Mouse (Mus musculus) CH12.LX (cell line): Measurements from ENCODE around the gene Aqp5. TPM values are rescaled to one million over a fixed set of nuclear protein-coding genes. Genes with fewer than 3 reads are reported as not detected.

ENCODE experiments used
- DNase-seq: peaks from one replicate; pipeline ENCODE4 v3.0.0-alpha.2; 2013; ENCODE audit errors: extremely low read depth
- H3K27ac ChIP-seq: 2 replicates; pipeline ENCODE4 v1.5.1; 2012; ENCODE audit warnings: low read depth, mild to moderate bottlenecking, control low read depth, moderate library complexity; ENCODE audit not compliant: insufficient read depth
- H3K27me3 ChIP-seq: replicated peaks from 2 replicates; pipeline ENCODE3; 2012; ENCODE audit warnings: inconsistent platforms
- H3K36me3 ChIP-seq, 2 experiments: replicated peaks in 1 of 2; 2 replicates each; pipeline versions ENCODE3 to v1.6.1; 2012; ENCODE audit warnings: inconsistent platforms in 1 of 2, low read length in 1 of 2, mild to moderate bottlenecking in 1 of 2, mixed read lengths in 1 of 2, moderate library complexity in 1 of 2; ENCODE audit not compliant: control insufficient read depth in 1 of 2, insufficient read depth in 1 of 2
- H3K4me1 ChIP-seq, 2 experiments: 2 replicates each; pipeline ENCODE4 v1.6.1; 2012; ENCODE audit warnings: inconsistent platforms in 1 of 2, moderate library complexity in 1 of 2; ENCODE audit not compliant: insufficient read depth in 2 of 2, control insufficient read depth in 1 of 2
- H3K4me2 ChIP-seq: 2 replicates; pipeline ENCODE4 v1.6.1; 2012; ENCODE audit warnings: low read depth, mild to moderate bottlenecking, control low read depth; ENCODE audit not compliant: poor library complexity, insufficient read depth, severe bottlenecking
- H3K4me3 ChIP-seq, 3 experiments: fragments of 150-350 bp in 1 of 3; sonication (generic) in 1 of 3; replicated peaks in 1 of 3; 2 replicates each; pipeline versions ENCODE3 to v1.5.1; 2011 to 2012; ENCODE audit warnings: low read depth in 2 of 3, low read length in 2 of 3, mild to moderate bottlenecking in 2 of 3, moderate library complexity in 2 of 3, control low read depth in 1 of 3, improper control_type of control experiment in 1 of 3, inconsistent platforms in 1 of 3, mixed read lengths in 1 of 3; ENCODE audit not compliant: poor library complexity in 1 of 3
- H3K79me2 ChIP-seq: replicated peaks from 2 replicates; pipeline ENCODE4 v1.6.1; 2012; ENCODE audit warnings: mild to moderate bottlenecking, moderate library complexity; ENCODE audit not compliant: control insufficient read depth, poor library complexity, insufficient read depth, severe bottlenecking; ENCODE audit errors: extremely low read depth
- H3K9ac ChIP-seq: 2 replicates; pipeline ENCODE4 v1.6.1; 2012; ENCODE audit warnings: low read depth, mild to moderate bottlenecking, control low read depth, moderate library complexity; ENCODE audit not compliant: insufficient read depth
- H3K9me3 ChIP-seq: replicated peaks from 2 replicates; pipeline ENCODE3; 2012; ENCODE audit warnings: low read length, inconsistent platforms, mixed read lengths
- BHLHE40 ChIP-seq: IDR thresholded peaks from 2 replicates; pipeline ENCODE4 v1.6.1; 2011; ENCODE audit warnings: mild to moderate bottlenecking, low read depth, low read length, improper control_type of control experiment
- CTCF ChIP-seq, 2 experiments: IDR thresholded peaks in 1 of 2; conservative IDR thresholded peaks in 1 of 2; 2 replicates each; pipeline ENCODE4 v1.5.1; 2011 to 2012; ENCODE audit warnings: low read depth in 2 of 2, low read length in 2 of 2, improper control_type of control experiment in 1 of 2, inconsistent platforms in 1 of 2, mild to moderate bottlenecking in 1 of 2, moderate library complexity in 1 of 2
- ELF1 ChIP-seq: IDR thresholded peaks from 2 replicates; pipeline ENCODE4 v1.6.1; 2014; ENCODE audit warnings: low read depth, mild to moderate bottlenecking, inconsistent platforms, low read length, improper control_type of control experiment
- HCFC1 ChIP-seq: IDR thresholded peaks from 2 replicates; pipeline ENCODE4 v1.6.1; 2012; ENCODE audit warnings: low read depth, mild to moderate bottlenecking, inconsistent platforms, low read length, improper control_type of control experiment
- IRF4 ChIP-seq: IDR thresholded peaks from 2 replicates; pipeline ENCODE4 v1.6.1; 2014; ENCODE audit warnings: low read depth, mild to moderate bottlenecking, inconsistent platforms, low read length, improper control_type of control experiment
- KAT2A ChIP-seq: IDR thresholded peaks from 2 replicates; pipeline ENCODE4 v1.6.1; 2012; ENCODE audit warnings: low read length, improper control_type of control experiment, inconsistent platforms; ENCODE audit not compliant: insufficient replicate concordance
- MYC ChIP-seq: IDR thresholded peaks from 2 replicates; pipeline ENCODE4 v1.6.1; 2011; ENCODE audit warnings: low read depth, mild to moderate bottlenecking, improper control_type of control experiment, low read length
- NRF1 ChIP-seq: IDR thresholded peaks from 2 replicates; pipeline ENCODE4 v1.6.1; 2014; ENCODE audit warnings: low read depth, mild to moderate bottlenecking, inconsistent platforms, low read length, improper control_type of control experiment, moderate library complexity
- POLR2AphosphoS2 ChIP-seq: IDR thresholded peaks from 2 replicates; pipeline ENCODE4 v1.6.1; 2011; ENCODE audit warnings: low read depth, low read length, improper control_type of control experiment
- RCOR1 ChIP-seq: conservative IDR thresholded peaks from 2 replicates; pipeline ENCODE4 v1.6.1; 2012; ENCODE audit warnings: low read depth, mild to moderate bottlenecking, inconsistent platforms, low read length, improper control_type of control experiment
- TCF12 ChIP-seq: IDR thresholded peaks from 2 replicates; pipeline ENCODE4 v1.6.1; 2014; ENCODE audit warnings: low read depth, mild to moderate bottlenecking, inconsistent platforms, low read length, improper control_type of control experiment
- USF1 ChIP-seq: IDR thresholded peaks from 2 replicates; pipeline ENCODE4 v1.6.1; 2014; ENCODE audit warnings: low read depth, mild to moderate bottlenecking, inconsistent platforms, low read length, improper control_type of control experiment
- dilution Hi-C: fragments of 300-500 bp; cut with MboI; formaldehyde crosslinking; loops from 2 replicates; pipeline ENCODE4 v1.14.3; 2020; ENCODE audit warnings: low sequenced_read_pairs; ENCODE audit not compliant: extremely low pct_unique_long_range_greater_than_20kb, extremely low pct_ligation_motif_present
- in situ Hi-C: fragments of 300-500 bp; cut with MboI; formaldehyde crosslinking; loops from 3 replicates; pipeline ENCODE4 v1.14.3; 2019; ENCODE audit warnings: low sequenced_read_pairs, low pct_ligation_motif_present, low pct_unique_long_range_greater_than_20kb, mixed read lengths
- polyA plus RNA-seq: library from polyadenylated mRNA; unstranded; fragments of >175 nt; gene quantifications from 2 replicates; pipeline ENCODE4 v1.2.1, GENCODE M21; 2012; ENCODE audit warnings: low read depth; ENCODE audit not compliant: insufficient read length
- total RNA-seq, 2 experiments: library from RNA; depleted of rRNA; stranded (reverse); fragments of 300-350 nt in 1 of 2; fragments of >200 nt in 1 of 2; gene quantifications; 2 replicates each; pipeline ENCODE4 v1.2.3; 2012 to 2014

Aqp5 gene
- total and polyA plus RNA-seq, 3 experiments: not detected

GRCm38 (mm10) chr15:99608382-99609125 lies 18.0 kb downstream of the Aqp5 start:
- H3K4me1 ChIP-seq: peaks cover 0 to 7% of the 10 kb centered on the region in 2 experiments; a peak in 2 of 4 replicates
- H3K27ac ChIP-seq: no peak overlapping the region
- H3K9ac ChIP-seq: no peak overlapping the region
- no peak for DNase-seq
- H3K36me3 ChIP-seq: no peaks in the 10 kb centered on the region
- H3K79me2 ChIP-seq: no peaks in the 10 kb centered on the region
- no peak overlapping the region for H3K4me2 ChIP-seq
- no peak overlapping the region for H3K4me3 ChIP-seq
- in situ Hi-C loops: loop anchor here (10.0 kb wide), 1 partner anchor 286 kb away; no protein-coding TSS in a partner anchor
- dilution Hi-C loops: no loop called here
- peaks cover 82% of the 10 kb centered on the region for H3K27me3 ChIP-seq
- no peak for TF ChIP-seq NRF1
- TF ChIP-seq BHLHE40: no peak
- TF ChIP-seq HCFC1: no peak
- no peak for TF ChIP-seq POLR2AphosphoS2
- TF ChIP-seq MYC: no peak
- TF ChIP-seq CTCF (conservative IDR thresholded peaks at IDR 0.05 in 1 of 2, IDR thresholded peaks at IDR 0.05 in 1 of 2; ENCODE audit: low read depth in 2 of 2, low read length in 2 of 2): no peak
- no peak for TF ChIP-seq USF1
- TF ChIP-seq TCF12: no peak
- TF ChIP-seq ELF1: no peak
- no peak for TF ChIP-seq IRF4
- no peak for TF ChIP-seq RCOR1
- H3K9me3 ChIP-seq: peaks cover 9% of the 10 kb centered on the region

GRCm38 (mm10) chr15:99611563-99611962 lies 21.0 kb downstream of the Aqp5 start:
- no peak for DNase-seq
- no peak for TF ChIP-seq USF1
- Histone ChIP-seq H3K36me3 (no peaks in the 10 kb centered on the region), H3K4me2 (no peak overlapping the region), H3K4me1 (peaks cover 0 to 7% of the 10 kb centered on the region in 2 experiments; a peak in 2 of 4 replicates), H3K4me3 (no peak overlapping the region), H3K27me3 (peaks cover 60% of the 10 kb centered on the region), H3K27ac (no peak overlapping the region), H3K9me3 (peaks cover 10% of the 10 kb centered on the region), H3K79me2 (no peaks in the 10 kb centered on the region), H3K9ac (no peak overlapping the region)
- in situ Hi-C loops: no loop called here
- dilution Hi-C loops: no loop called here

GRCm38 (mm10) chr15:99614273-99614672 lies 23.7 kb downstream of the Aqp5 start:
- H3K36me3 ChIP-seq: no peaks in the 10 kb centered on the region
- DNase-seq: no peak
- H3K9me3 ChIP-seq: peaks cover 10% of the 10 kb centered on the region
- TF ChIP-seq KAT2A (no peak), TCF12 (no peak), RCOR1 (no peak)
- no peak overlapping the region for H3K4me2 ChIP-seq
- no peaks in the 10 kb centered on the region for H3K79me2 ChIP-seq
- in situ Hi-C loops: no loop called here
- H3K9ac ChIP-seq: no peak overlapping the region
- dilution Hi-C loops: no loop called here
- H3K27me3 ChIP-seq: peaks cover 33% of the 10 kb centered on the region
- H3K4me3 ChIP-seq: no peak overlapping the region
- peaks cover 4 to 13% of the 10 kb centered on the region in 2 experiments for H3K4me1 ChIP-seq
- H3K27ac ChIP-seq: no peak overlapping the region
